Mouse (Mus musculus) heart, adult 2 months (tissue): ENCODE data around the gene Rabl6.
"Not testable (repeated sequence)": the region's sequence is repeated elsewhere in the genome, so short reads cannot be mapped to it uniquely, and the experiment has no call there.

Experiments
- CTCF ChIP-seq: fragments of 200-600 bp; IDR thresholded peaks from 2 replicates; pipeline ENCODE4 v1.8.1; 2022; ENCODE audit warnings: antibody characterized with exemption, mild to moderate bottlenecking, moderate library complexity
- POLR2A ChIP-seq: fragments of 200-500 bp; IDR thresholded peaks from 2 replicates; pipeline ENCODE4 v1.6.1; 2011; ENCODE audit warnings: mild to moderate bottlenecking, low read depth, low read length, control low read depth; ENCODE audit not compliant: insufficient read depth

DNA sequence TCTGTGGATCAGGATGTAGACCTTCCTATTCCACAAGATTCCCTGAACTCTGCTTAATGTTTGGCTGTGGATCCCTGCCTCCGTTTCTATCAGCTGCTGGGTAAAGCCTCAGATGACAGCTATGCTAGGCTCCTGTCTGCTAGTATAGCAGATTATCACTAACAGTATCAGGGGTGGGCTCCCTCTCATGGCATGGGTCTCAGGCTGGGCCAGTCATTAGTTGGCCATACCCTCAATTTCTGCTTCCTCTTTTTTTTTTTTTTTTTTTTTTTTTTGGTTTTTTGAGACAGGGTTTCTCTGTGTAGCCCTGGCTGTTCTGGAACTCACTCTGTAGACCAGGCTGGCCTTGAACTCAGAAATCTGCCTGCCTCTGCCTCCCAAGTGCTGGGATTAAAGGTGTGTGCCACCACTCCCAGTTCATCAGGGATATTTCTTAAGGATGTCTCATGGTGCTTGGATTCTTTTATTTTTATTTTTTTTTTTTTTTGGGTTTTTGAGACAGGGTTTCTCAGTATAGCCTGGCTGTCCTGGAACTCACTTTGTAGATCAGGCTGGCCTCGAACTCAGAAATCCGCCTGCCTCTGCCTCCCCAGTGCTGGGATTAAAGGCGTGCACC is 55.0 kb downstream of the Rabl6 start:
- TF ChIP-seq POLR2A, CTCF: not testable (repeated sequence)
